17 mouse cellular contexts compared by ENCODE assay signal in the genomic region with DNA sequence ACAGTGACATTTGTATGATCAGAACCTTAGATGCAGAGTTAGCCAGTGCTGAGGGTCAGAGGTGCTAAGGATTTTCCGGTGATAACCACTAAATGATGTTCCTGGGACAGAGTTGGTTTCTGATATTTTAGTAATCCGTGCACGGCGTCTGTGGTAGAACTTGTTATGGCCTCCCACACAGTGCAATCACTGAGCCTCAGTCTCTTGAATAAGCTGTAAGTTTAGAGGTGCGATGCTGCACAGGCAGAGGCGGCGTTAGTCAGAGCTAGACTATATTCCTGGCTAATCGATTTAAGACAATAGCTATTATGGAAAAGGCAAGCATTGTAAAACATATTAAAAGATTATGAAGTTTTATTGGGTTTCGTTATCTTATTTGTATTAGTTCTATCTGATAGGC.
"Had no signal": no experiment of that assay in that cellular context is flagged by ENCODE, and none has a peak within 500 bp of the region (broad histone marks: within the 10 kb centered on the region; RNA-seq: fewer than 3 reads in every experiment).

No protein-coding gene starts in this region.

- DNase-seq: gastrocnemius, adult 2 months; gastrocnemius, postnatal 10 days; gastrocnemius, postnatal 25 days; heart, adult 18-20 months; heart, postnatal 10 days; heart, postnatal 4 days; kidney, adult 18-20 months; kidney, adult 8-10 months; kidney, postnatal 10 days; kidney, postnatal 25 days; kidney, postnatal 4 days; liver had no signal

- ATAC-seq: forebrain, embryonic 16.5 days; hindbrain, embryonic 16.5 days; inflammation-experienced regulatory T-cells, adult 6 months; intestine, embryonic 15.5 days; intestine, postnatal 0 days had no signal
